Mouse (Mus musculus): ENCODE data around the gene Zfp526.

Gene Zfp526

DNA sequence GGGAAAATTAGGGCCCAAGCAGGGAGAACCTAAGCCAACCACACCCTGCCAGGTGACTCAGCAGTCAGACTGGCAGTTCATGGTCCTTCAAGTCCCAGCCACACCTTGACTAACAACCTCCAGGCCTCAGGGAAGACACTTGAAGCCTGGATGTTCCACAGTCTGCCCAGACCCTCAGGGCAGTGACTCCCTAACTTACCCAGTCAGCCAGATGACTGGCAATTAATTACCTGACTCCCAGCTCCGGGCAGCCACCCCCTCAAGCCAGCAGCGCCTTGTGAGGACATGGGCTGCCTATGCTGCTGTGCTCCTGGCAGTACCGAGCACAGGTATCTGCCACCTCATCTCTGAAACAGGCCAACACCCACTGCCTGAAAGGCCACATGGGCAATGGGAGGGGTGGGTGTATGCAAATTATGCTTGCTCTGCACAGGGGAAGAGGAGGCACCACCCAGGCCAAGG is 12.0 kb upstream of the Zfp526 start:
- DNase-seq (ENCODE audit: low read depth, low spot score): no peak

GRCm38 (mm10) chr7:25210482-25210881 is 10.7 kb upstream of the Zfp526 start:
- DNase-seq (ENCODE audit: low read depth, low spot score): peak; percentile 86

DNA sequence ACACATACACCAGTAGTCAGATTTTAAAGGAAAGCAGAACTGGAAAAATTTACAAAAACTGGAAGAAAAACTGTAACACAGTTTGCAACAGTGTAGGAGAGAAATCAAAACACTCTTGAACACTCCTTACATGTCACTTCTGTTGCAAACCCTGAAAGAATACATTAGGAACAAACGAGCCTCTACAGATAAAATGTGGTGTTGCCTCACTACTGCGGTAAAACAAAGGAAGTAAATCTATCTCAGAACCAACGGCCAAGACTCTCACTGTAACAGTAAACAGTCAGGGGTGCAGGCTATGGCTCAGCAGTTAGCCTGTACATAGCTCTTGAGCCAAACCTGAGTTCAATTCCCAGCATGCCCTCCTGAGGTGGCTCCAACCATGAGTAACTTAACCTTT is 8.1 kb upstream of the Zfp526 start:
- DNase-seq (ENCODE audit: low read depth, low spot score): no peak

- no peak for DNase-seq (ENCODE audit: low read depth, low spot score)
These were observed 7.1 kb upstream of the Zfp526 start for GRCm38 (mm10) chr7:25214172-25214571.

DNA sequence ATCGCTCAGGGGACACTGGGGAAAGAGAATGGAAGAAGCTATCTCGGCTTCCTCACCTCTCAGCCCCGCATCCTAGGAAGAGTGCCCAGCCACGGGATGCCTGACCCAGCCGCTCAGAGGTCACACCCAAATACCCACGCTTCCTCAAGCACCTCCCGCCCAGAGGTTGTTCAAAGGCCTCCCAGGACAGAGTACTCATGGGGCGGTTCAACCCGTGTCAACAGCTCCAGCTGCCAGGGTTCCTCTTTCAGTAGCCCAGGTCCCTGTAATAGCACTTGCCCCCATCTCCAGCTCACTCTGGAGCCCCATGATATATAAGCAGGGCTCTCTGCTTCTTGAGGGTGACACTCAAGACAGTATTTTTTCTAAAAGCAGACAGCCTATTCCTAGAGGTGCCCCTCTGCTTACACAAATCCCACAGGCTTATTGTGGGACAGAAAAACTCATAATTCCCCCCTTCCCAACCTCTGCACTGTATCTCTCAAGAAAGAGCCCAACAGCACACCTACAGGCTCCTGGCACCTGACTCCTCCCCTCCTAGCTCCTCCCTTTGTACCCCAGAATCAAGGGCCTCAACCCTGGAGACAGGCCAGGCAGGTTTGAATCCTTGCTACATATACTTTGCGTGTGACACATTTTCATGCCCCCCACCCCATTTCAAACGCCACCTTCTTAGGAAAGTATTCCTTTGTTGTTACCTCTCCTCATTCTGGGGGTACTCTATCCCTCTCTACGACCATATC is 3.4 kb upstream of the Zfp526 start:
- no peak for DNase-seq (ENCODE audit: low read depth, low spot score)

DNA sequence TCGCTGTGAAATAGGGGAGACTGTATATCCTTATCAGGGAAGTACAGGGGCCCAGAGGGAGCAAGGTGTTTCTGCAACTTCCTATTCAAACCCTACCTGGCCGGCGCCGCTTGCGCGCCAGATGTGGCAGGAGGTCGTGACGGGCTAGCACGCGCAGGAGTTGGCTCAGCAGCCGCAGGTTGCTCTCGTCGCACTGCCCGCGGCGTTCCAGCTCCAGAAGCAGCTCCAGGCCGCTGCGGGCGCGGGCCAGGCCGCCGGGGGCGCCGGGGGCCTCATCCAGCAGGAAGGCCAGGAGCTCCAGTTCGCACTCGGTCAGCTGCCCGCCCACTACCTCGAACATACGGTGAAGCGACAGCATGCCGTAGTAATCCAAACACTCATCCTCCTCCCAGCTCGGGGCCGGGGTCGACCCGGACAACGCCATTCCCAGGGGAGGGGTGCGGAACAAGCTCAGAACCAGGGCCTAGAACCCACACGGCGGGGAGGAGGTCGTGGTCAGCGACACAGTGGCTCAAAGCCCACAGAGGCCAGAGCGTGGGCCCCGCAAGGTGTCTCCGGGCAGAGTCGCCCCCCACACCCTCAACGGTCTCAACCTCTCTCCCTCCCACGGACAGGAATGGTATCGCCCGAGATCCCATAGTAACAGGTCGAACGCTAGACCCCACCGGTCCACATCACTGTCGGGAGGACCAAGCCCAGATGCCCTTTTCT is 2.4 kb upstream of the Zfp526 start:
- no peak for DNase-seq (ENCODE audit: low read depth, low spot score)

DNA sequence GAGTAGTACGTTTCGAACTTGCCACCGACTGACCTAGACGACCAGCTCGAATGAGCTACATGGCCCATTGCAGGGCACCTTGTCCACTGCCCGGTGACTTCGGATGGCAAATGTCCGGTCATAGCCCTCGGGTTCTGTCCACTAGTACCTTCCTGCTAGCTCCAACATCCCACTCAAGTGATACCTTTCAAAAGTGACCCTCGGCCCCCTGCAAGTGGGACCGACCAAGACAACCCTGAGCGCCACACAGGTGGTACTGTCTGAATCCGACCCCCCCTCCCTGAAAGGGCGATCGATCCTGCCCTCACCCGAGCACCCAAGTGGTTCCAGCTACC is 1.8 kb upstream of the Zfp526 start:
- DNase-seq (ENCODE audit: low read depth, low spot score): no peak

GRCm38 (mm10) chr7:25219756-25220456 is 1.3 kb upstream of the Zfp526 start:
- peak; percentile 98 for DNase-seq (ENCODE audit: low read depth, low spot score)

DNA sequence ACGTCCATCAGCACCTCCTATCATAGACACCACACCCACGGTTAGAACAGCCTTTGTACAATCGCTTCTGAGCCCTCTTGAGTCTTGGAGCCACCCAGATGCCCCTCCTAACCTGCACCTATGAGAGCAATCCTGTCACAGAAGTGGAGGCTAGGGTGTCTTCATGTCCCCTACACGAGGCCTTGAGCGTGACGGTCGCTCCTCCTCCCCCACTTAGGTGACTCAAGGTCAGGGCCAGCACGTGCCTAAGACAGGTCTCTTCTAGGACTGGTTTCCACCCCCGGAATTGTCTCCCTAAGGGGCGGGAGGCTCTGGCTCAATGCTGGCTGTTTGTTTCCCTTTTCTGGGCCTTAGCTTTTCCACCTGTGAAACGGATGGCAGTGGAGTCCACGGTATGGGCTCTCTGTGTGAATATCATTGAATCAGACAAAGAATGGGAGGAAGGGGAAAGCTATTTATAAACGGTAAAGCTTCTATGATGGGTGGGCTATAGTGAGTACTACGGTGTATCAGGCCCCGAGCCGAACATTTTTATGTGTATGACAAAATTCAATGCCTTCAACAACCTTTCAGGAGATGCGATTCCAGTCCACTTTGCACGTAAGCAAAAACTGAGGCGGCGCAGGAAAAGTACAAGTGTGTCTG is 646 bp upstream of the Zfp526 start, which contains the start of gene Dedd2:
TSS of gene Dedd2 (minus strand) at position 159 of the 645 bp plus-strand sequence.
- peak; percentile 60 for DNase-seq (ENCODE audit: low read depth, low spot score)

GRCm38 (mm10) chr7:25222275-25222967 is 1.2 kb downstream of the Zfp526 start:
- no peak for DNase-seq (ENCODE audit: low read depth, low spot score)

GRCm38 (mm10) chr7:25227523-25228300 is 6.5 kb downstream of the Zfp526 start:
- DNase-seq (ENCODE audit: low read depth, low spot score): no peak

- no peak for DNase-seq (ENCODE audit: low read depth, low spot score)
These were observed 9.6 kb downstream of the Zfp526 start for GRCm38 (mm10) chr7:25230690-25231285.

DNA sequence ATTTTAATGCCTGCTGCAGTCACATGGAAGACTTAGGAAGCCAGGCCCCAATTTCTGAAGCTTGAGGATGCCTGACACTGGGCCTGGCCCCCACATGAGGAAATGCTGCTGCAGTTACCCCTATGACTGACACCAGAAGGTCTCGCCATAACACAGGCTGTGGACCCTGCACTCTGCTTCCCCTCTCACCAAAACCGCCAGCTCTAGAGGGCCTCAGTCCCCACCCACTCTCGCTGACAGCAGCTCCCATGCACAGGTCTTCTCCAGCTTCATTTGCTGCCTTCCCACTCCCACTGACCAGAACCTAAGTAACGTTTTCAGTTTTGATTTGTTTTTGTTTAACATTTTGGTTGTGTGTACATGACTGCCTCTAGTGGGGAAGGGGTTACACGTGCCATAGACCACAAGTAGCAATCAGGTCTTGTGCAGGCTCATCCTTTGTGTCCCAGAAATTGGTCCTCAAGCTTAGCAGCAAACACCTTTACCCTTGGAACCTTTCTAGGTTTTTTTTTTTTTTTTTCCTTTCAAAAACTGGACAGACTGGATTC is 10.9 kb downstream of the Zfp526 start:
- no peak for DNase-seq (ENCODE audit: low read depth, low spot score)

GRCm38 (mm10) chr7:25233061-25233460 is 11.8 kb downstream of the Zfp526 start:
- DNase-seq (ENCODE audit: low read depth, low spot score): no peak

DNA sequence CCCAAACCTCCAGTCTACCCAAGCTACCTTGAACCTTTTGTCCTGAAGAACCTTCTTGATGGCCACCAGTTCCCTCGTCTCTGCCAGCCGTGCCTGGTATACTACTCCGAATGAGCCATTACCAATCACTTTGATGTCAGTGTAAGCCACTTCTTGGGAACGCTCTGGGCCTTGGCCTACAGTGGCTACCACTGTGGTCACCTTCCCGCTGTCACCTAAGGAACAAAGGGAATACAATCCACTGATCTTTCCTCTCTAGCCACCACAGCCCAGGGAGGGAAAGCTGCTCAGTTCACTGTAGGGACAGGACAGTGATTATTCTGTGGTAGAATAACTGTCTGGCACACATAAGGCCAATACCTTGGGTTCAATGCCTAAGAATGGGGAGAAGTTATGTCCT is 14.3 kb downstream of the Zfp526 start:
- DNase-seq (ENCODE audit: low read depth, low spot score): no peak

GRCm38 (mm10) chr7:25237249-25238014 is 16.2 kb downstream of the Zfp526 start, which contains the start of gene Gsk3a:
TSS of gene Gsk3a (minus strand) at chr7:25237851.
- peak; percentile 94 for DNase-seq (ENCODE audit: low read depth, low spot score)

DNA sequence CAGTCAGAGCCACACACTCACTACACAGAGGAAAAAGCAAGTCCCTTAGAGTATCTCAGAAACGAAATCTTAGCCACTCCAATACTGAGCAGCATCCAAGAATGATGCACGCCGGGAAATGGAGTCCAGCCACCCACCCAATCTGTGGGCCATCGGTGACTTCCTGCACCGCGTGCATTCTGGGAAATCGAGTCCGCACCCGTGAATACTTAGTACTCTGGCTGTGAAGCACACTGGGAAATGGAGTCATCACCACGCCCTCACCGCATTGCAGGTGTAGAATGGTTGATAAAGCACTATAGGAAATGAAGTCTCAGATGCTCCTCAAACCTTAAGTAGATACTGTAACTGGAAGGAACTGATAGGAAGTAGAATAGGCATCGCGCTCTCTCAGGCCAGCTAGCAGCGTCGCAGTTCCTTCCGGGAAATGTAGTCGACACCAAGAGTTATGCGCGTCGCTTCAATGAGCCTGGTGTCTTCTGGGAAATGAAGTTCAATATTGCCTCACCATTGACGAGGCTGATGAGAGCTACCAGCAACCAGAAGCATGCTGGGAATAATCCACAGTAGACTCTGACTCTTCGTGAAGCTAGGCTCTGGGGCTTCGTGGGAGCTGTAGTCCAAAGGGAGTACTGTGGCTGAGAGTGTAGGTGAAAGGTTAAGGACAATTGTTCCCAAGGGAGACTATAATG is 16.9 kb downstream of the Zfp526 start:
- peak; percentile 95 for DNase-seq (ENCODE audit: low read depth, low spot score)

GRCm38 (mm10) chr7:25238829-25239623 is 17.8 kb downstream of the Zfp526 start:
- DNase-seq (ENCODE audit: low read depth, low spot score): peak; percentile 92

Data from skeletal muscle tissue, adult 2 months (tissue).